Comparison of ENCODE assay signal across 11 mouse cellular contexts in the genomic region with DNA sequence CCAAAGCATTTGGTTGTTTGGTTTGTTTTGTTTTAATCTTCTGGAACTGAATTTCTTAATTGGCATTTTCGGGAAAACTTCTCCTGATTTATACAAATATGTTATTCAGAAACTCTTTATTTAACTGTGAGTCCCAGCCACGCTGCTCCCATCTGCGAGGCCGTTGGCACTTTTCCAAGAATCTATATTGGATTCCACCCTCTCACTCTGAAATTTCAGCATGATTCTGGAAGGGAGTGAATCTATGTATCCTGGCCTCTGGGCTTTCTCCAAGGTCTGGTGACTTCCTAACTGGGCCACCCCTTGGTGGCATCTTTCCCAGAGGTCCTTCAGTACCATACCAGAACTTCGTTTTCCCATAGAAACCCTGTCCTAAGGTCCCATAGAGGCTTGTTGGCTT. TPM values are rescaled to one million over a fixed set of nuclear protein-coding genes. Genes with fewer than 3 reads are reported as not detected.
DNase-seq lines count a peak whose midpoint lies in the region; ATAC-seq and TF ChIP-seq lines count a peak whose summit lies in the region.
"Had no signal": no experiment of that assay in that cellular context is flagged by ENCODE, and none has a peak within 500 bp of the region (broad histone marks: within the 10 kb centered on the region; RNA-seq: fewer than 3 reads in every experiment).

No protein-coding gene starts in this region.

- H3K4me3 ChIP-seq in liver, postnatal 0 days (ENCODE audit: low read depth, low read length), result no peak overlapping the region
- H3K4me3 ChIP-seq in liver, embryonic 12.5 days, result no peak overlapping the region
- H3K4me3 ChIP-seq: liver, embryonic 15.5 days had no signal

- no peak overlapping the region for H3K9ac ChIP-seq in liver, postnatal 0 days (replicated peaks)
- H3K9ac ChIP-seq in liver, embryonic 12.5 days, result no peak overlapping the region
- H3K9ac ChIP-seq: liver, embryonic 15.5 days had no signal

- no peaks in the 10 kb centered on the region for H3K36me3 ChIP-seq in liver, postnatal 0 days (replicated peaks; ENCODE audit: insufficient read depth, low read length)
- H3K36me3 ChIP-seq in liver, embryonic 12.5 days, result no peaks in the 10 kb centered on the region
- H3K36me3 ChIP-seq: liver, embryonic 15.5 days had no signal

- 0 out of 2 replicates have a peak overlapping the region, but pooled peaks have one; percentile 6 for H3K27ac ChIP-seq in liver, postnatal 0 days (ENCODE audit: low read depth)
- H3K27ac ChIP-seq in liver, embryonic 12.5 days, result no peak overlapping the region
- H3K27ac ChIP-seq: liver, embryonic 15.5 days had no signal

- H3K4me1 ChIP-seq in liver, postnatal 0 days (ENCODE audit: insufficient read depth), result 0 out of 2 replicates have a peak, but pooled peaks cover 3% of the 10 kb centered on the region
- H3K4me1 ChIP-seq in liver, embryonic 12.5 days, result no peaks in the 10 kb centered on the region
- H3K4me1 ChIP-seq: liver, embryonic 15.5 days had no signal

- no peak for TF ChIP-seq EP300 in liver, postnatal 0 days (IDR thresholded peaks at IDR 0.05; ENCODE audit: low read depth)

- no peaks in the 10 kb centered on the region for H3K9me3 ChIP-seq in liver, postnatal 0 days (ENCODE audit: low read length)
- no peaks in the 10 kb centered on the region for H3K9me3 ChIP-seq in liver, embryonic 12.5 days (replicated peaks)
- H3K9me3 ChIP-seq: liver, embryonic 15.5 days had no signal

- no peak overlapping the region for H3K4me2 ChIP-seq in liver, postnatal 0 days (ENCODE audit: low read depth, low read length)
- no peak overlapping the region for H3K4me2 ChIP-seq in liver, embryonic 12.5 days
- H3K4me2 ChIP-seq: liver, embryonic 15.5 days had no signal

- H3K27me3 ChIP-seq in liver, postnatal 0 days (ENCODE audit: insufficient read depth, low read length), result no peaks in the 10 kb centered on the region
- H3K27me3 ChIP-seq in liver, embryonic 12.5 days (replicated peaks), result 0 out of 2 replicates have a peak, but pooled peaks cover 5% of the 10 kb centered on the region
- H3K27me3 ChIP-seq: liver, embryonic 15.5 days had no signal

- WGBS in liver, postnatal 0 days (ENCODE audit: insufficient replicate concordance), result 61% methylated on average over 5 of the region's 5 CpGs
- WGBS in liver, embryonic 12.5 days (ENCODE audit: insufficient replicate concordance), result 57% methylated on average over 5 of the region's 5 CpGs

- no peak for ATAC-seq in liver, postnatal 0 days
- ATAC-seq in liver, embryonic 12.5 days, result no peak
- ATAC-seq in CD4-positive, CD25-positive, alpha-beta regulatory T cell, adult 4 months, result no peak

- no peak for TF ChIP-seq CTCF in liver, postnatal 0 days (IDR thresholded peaks at IDR 0.05; ENCODE audit: low read depth)

- DNase-seq in cerebellum, postnatal 14 days, result peak; percentile 45 to 57
- DNase-seq in cerebellum, adult 18-20 months, result no peak
- DNase-seq in liver, postnatal 0 days, result no peak
- peak; percentile 43 to 53 for DNase-seq in layer of hippocampus, postnatal 36 days
- DNase-seq in right cerebral cortex, postnatal 4 days, result peak; percentile 59
- DNase-seq in kidney, postnatal 10 days, result no peak
- DNase-seq: heart, postnatal 36 days; kidney, postnatal 25 days had no signal

RNA-seq across cellular contexts. Expression of a gene that starts 40.7 kb away (rescaled TPM):
- polyA plus RNA-seq in liver, postnatal 0 days (2015; fragmentation: Nextera tagmentation; extraction: Ambion mirVana), result 23.2 and 23.8 TPM in 2 replicates
- 44.6 and 46.8 TPM in 2 replicates for polyA plus RNA-seq in liver, embryonic 12.5 days (2016; fragmentation: Nextera tagmentation; extraction: Ambion mirVana)
- 10 to 100 TPM; 28.2 to 31.4 TPM for total RNA-seq in layer of hippocampus, postnatal 36 days (2021)
- 10 to 100 TPM; 62.9 to 72.4 TPM for polyA plus RNA-seq in CD4-positive, CD25-positive, alpha-beta regulatory T cell, adult 4 months (2017; shearing (Covaris generic))

RNA-seq across cellular contexts. Expression of a gene that starts 40.7 kb away (rescaled TPM):
- 16.6 and 17.3 TPM in 2 replicates for polyA plus RNA-seq in liver, postnatal 0 days (2015; fragmentation: Nextera tagmentation; extraction: Ambion mirVana)
- polyA plus RNA-seq in liver, embryonic 12.5 days (2016; fragmentation: Nextera tagmentation; extraction: Ambion mirVana), result 43.7 and 44.3 TPM in 2 replicates
- total RNA-seq in layer of hippocampus, postnatal 36 days (2021), result 10 to 100 TPM; 26.9 to 27.0 TPM
- polyA plus RNA-seq in CD4-positive, CD25-positive, alpha-beta regulatory T cell, adult 4 months (2017; shearing (Covaris generic)), result 10 to 100 TPM; 31.0 to 48.0 TPM

Comparison
In these comparisons a context has a peak if more than half of its experiments do, and no peak if none do; other contexts are left out.
1. DNase-seq: peak in cerebellum, postnatal 14 days (2 of 2), layer of hippocampus, postnatal 36 days (2 of 2) and right cerebral cortex, postnatal 4 days (single experiment); none in cerebellum, adult 18-20 months (0 of 2), liver, postnatal 0 days (single experiment) and kidney, postnatal 10 days (single experiment).